Mouse (Mus musculus) forebrain, embryonic 14.5 days (tissue): Measurements from ENCODE around the gene Ccdc7b. TPM values are rescaled to one million over a fixed set of nuclear protein-coding genes. Genes with fewer than 3 reads are reported as not detected.
"Not testable (repeated sequence)": the region's sequence is repeated elsewhere in the genome, so short reads cannot be mapped to it uniquely, and the experiment has no call there.

Experiments
- ATAC-seq: fragments of 200-750 bp; cut with Nextera tagmentation; 2 replicates; pipeline ENCODE4 v1.8.0; 2017; ENCODE audit warnings: mild to moderate bottlenecking, moderate library complexity
- DNase-seq: peaks from one replicate; pipeline ENCODE4 v3.0.0-alpha.2; 2015; ENCODE audit warnings: low spot score
- H3K27ac ChIP-seq: fragments of 300-500 bp; sonication (generic); 2 replicates; pipeline ENCODE4 v1.5.1; 2014; ENCODE audit warnings: low read depth, mild to moderate bottlenecking, control low read depth, low read length, moderate library complexity
- H3K27me3 ChIP-seq: fragments of 300-500 bp; sonication (generic); replicated peaks from 2 replicates; pipeline ENCODE4 v1.6.1; 2014; ENCODE audit warnings: low read length, control low read depth, mixed read lengths; ENCODE audit not compliant: control insufficient read depth, insufficient read depth
- H3K36me3 ChIP-seq: fragments of 300-500 bp; sonication (generic); 2 replicates; pipeline ENCODE4 v1.6.1; 2014; ENCODE audit warnings: low read length, control low read depth; ENCODE audit not compliant: control insufficient read depth, insufficient read depth
- H3K4me1 ChIP-seq: fragments of 300-500 bp; sonication (generic); 2 replicates; pipeline ENCODE4 v1.6.1; 2014; ENCODE audit warnings: antibody characterized with exemption, low read length, control low read depth; ENCODE audit not compliant: control insufficient read depth, insufficient read depth
- H3K4me2 ChIP-seq: fragments of 300-500 bp; sonication (generic); 2 replicates; pipeline ENCODE4 v1.6.1; 2014; ENCODE audit warnings: mild to moderate bottlenecking, control low read depth, low read length
- H3K4me3 ChIP-seq: fragments of 300-500 bp; sonication (generic); 2 replicates; pipeline ENCODE4 v1.5.1; 2014; ENCODE audit warnings: low read depth, low read length, control low read depth
- H3K9ac ChIP-seq: fragments of 300-500 bp; sonication (generic); 2 replicates; pipeline ENCODE4 v1.6.1; 2014; ENCODE audit warnings: mild to moderate bottlenecking, low read length, control low read depth, moderate library complexity
- H3K9me3 ChIP-seq: fragments of 300-500 bp; sonication (generic); replicated peaks from 2 replicates; pipeline ENCODE4 v1.6.1; 2016; ENCODE audit warnings: low read length, control low read depth, mixed read lengths; ENCODE audit not compliant: control insufficient read depth
- WGBS: fragments of 180-500 bp; shearing (Covaris S2); extraction: QIAGEN DNeasy Blood & Tissue Kit; methylation state at CpG from one replicate; pipeline ENCODE4 v1.1.7; 2014; 5-methylcytosine and 5-hydroxymethylcytosine counted together
- polyA plus RNA-seq: library from polyadenylated mRNA; unstranded; fragments of >200 nt; fragmentation: Nextera tagmentation; extraction: Ambion mirVana; gene quantifications from 2 replicates; pipeline ENCODE4 v1.2.1, GENCODE M21; 2014

Ccdc7b gene
- polyA plus RNA-seq, result not detected in 2 replicates

- not testable (repeated sequence) for H3K4me1 ChIP-seq, ATAC-seq, H3K4me3 ChIP-seq, H3K9ac ChIP-seq, DNase-seq, H3K4me2 ChIP-seq, H3K36me3 ChIP-seq, H3K27me3 ChIP-seq, H3K27ac ChIP-seq, H3K9me3 ChIP-seq
- WGBS, result 83% methylated on average over 1 of the region's 10 CpGs
These were observed at the start of gene Ccdc7b for GRCm38 (mm10) chr8:129066834-129067233. Gene Ccdc7b (plus strand): TSS chr8:129067134.

- not testable (repeated sequence) for H3K4me3 ChIP-seq, ATAC-seq, H3K4me1 ChIP-seq, H3K9me3 ChIP-seq, H3K27me3 ChIP-seq, DNase-seq, H3K4me2 ChIP-seq, H3K36me3 ChIP-seq, H3K27ac ChIP-seq, H3K9ac ChIP-seq
- WGBS, result 92% methylated on average over 2 of the region's 11 CpGs
These were observed 1.5 kb upstream of the Ccdc7b start, which contains the start of gene Ccdc7a for GRCm38 (mm10) chr8:129065417-129065816. Gene Ccdc7a (minus strand): TSS chr8:129065517.

- not testable (repeated sequence) for H3K27ac ChIP-seq, H3K4me3 ChIP-seq, H3K36me3 ChIP-seq, ATAC-seq, H3K27me3 ChIP-seq, H3K9me3 ChIP-seq, H3K4me1 ChIP-seq, DNase-seq, H3K9ac ChIP-seq, H3K4me2 ChIP-seq
- 43% methylated on average over 3 of the region's 3 CpGs for WGBS
These were observed 48.8 kb downstream of the Ccdc7b start for GRCm38 (mm10) chr8:129115761-129116160.

- no peak within 1 kb of the TSS for H3K9ac ChIP-seq
- no peaks in the 10 kb centered on the region for H3K4me1 ChIP-seq
- H3K4me2 ChIP-seq, result no peak within 1 kb of the TSS
- DNase-seq, result no peak
- no peaks in the 10 kb centered on the region for H3K36me3 ChIP-seq
- no peak for ATAC-seq
- H3K9me3 ChIP-seq, result no peaks in the 10 kb centered on the region
- no peaks in the 10 kb centered on the region for H3K27me3 ChIP-seq
- H3K4me3 ChIP-seq, result no peak within 1 kb of the TSS
- 85% methylated on average over 1 of the region's 1 CpGs for whole genome bisulfite sequencing
- H3K27ac ChIP-seq, result no peak within 1 kb of the TSS
These were observed 64.6 kb downstream of the Ccdc7b start, which contains the start of gene Gm10999 for GRCm38 (mm10) chr8:129131561-129131960. Gene Gm10999 (minus strand): TSS chr8:129131661.

GRCm38 (mm10) chr8:129133475-129133874, 66.5 kb downstream of the Ccdc7b start:
- Histone ChIP-seq H3K4me3 (no peak overlapping the region), H3K9me3 (no peaks in the 10 kb centered on the region), H3K4me2 (no peak overlapping the region), H3K27ac (no peak overlapping the region), H3K9ac (no peak overlapping the region), H3K4me1 (no peaks in the 10 kb centered on the region), H3K27me3 (no peaks in the 10 kb centered on the region), H3K36me3 (no peaks in the 10 kb centered on the region)
- no peak for DNase-seq
- no peak for ATAC-seq

Other genes starting within 250 kb of the Ccdc7b start
- gene Ccdc7a, start 1.6 kb upstream of the Ccdc7b start, polyA plus RNA-seq, result 0.14 TPM in 1 of 2 replicates, not detected in the other
- not detected in 2 replicates for gene Gm10999, start 64.5 kb downstream of the Ccdc7b start, polyA plus RNA-seq
- 30.6 and 32.7 TPM in 2 replicates for gene 2610044O15Rik8, start 167.3 kb downstream of the Ccdc7b start, polyA plus RNA-seq